Mouse (Mus musculus): ENCODE results near the gene Thsd4. TPM values are rescaled to one million over a fixed set of nuclear protein-coding genes. Genes with fewer than 3 reads are reported as not detected.
"Not testable (repeated sequence)": the region's sequence is repeated elsewhere in the genome, so short reads cannot be mapped to it uniquely, and the experiment has no call there.

Gene Thsd4
- polyA plus RNA-seq, 1 experiment from 2014 or later = 4.3 TPM

DNA sequence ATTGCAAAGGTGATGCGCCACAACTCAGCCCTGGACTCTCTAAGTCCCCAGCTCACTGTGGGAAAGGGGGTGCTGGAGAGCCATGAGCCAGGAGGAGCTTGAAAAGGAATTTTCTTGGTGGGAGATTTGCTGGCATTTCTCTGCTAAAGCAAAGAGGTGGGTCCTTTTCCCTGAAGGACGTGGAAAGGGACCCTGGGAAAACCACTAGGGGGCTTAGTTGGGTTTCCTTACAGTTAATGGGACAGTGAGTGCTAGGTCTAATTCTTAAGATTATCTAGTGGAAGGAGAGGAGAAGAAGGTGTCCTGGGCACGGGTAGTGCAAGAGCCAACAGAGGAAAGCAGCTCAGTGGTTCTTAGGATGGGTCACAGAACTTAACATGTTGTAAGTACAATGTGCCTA is 238.3 kb downstream of the Thsd4 start:
- Histone ChIP-seq H3K4me3 (ENCODE audit: low read depth, low read length) (no peak overlapping the region), H3K9me3 (replicated peaks; ENCODE audit: control insufficient read depth, low read length, poor library complexity, severe bottlenecking) (no peaks in the 10 kb centered on the region), H3K36me3 (ENCODE audit: control insufficient read depth, insufficient read depth, low read length) (no peaks in the 10 kb centered on the region), H3K27me3 (ENCODE audit: control insufficient read depth, insufficient read depth, low read depth, low read length) (peaks cover 3% of the 10 kb centered on the region; the same call in 1 of the 2 replicates), H3K4me1 (ENCODE audit: control insufficient read depth, insufficient read depth, low read length) (peaks cover 7% of the 10 kb centered on the region; the same call in 1 of the 2 replicates), H3K4me2 (ENCODE audit: low read length) (no peak overlapping the region), H3K27ac (ENCODE audit: low read length) (no peak overlapping the region), H3K9ac (ENCODE audit: low read depth, low read length) (no peak overlapping the region)
- WGBS = 62% methylated on average over 3 of the region's 3 CpGs
- ATAC-seq = no peak

DNA sequence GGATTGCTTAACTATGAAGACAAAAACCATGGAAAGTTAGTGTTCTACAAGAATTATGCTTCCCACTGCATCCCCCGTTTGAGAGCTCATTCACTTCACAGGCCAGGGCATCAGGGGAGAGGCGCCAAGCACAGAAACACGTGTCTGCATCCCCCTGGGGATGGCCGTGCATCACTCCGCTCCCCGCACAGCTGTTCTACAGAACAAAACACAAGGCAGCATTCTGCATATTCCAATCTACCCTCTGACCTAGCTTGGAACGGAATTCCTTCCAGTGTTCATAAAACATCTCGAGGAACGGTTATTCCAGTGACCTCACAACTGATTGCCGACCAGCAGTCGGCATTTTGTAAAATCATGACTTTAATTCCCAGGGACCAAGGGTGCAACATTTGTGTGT is 240.6 kb downstream of the Thsd4 start:
- no peaks in the 10 kb centered on the region for H3K9me3 ChIP-seq (replicated peaks; ENCODE audit: control insufficient read depth, low read length, poor library complexity, severe bottlenecking)
- no peak overlapping the region for H3K27ac ChIP-seq (ENCODE audit: low read length)
- no peak overlapping the region for H3K4me3 ChIP-seq (ENCODE audit: low read depth, low read length)
- ATAC-seq = no peak
- 43% methylated on average over 11 of the region's 11 CpGs for WGBS
- H3K27me3 ChIP-seq (ENCODE audit: control insufficient read depth, insufficient read depth, low read depth, low read length) = peaks cover 3% of the 10 kb centered on the region; the same call in 1 of the 2 replicates
- H3K9ac ChIP-seq (ENCODE audit: low read depth, low read length) = no peak overlapping the region
- H3K36me3 ChIP-seq (ENCODE audit: control insufficient read depth, insufficient read depth, low read length) = no peaks in the 10 kb centered on the region
- no peak overlapping the region for H3K4me2 ChIP-seq (ENCODE audit: low read length)
- H3K4me1 ChIP-seq (ENCODE audit: control insufficient read depth, insufficient read depth, low read length) = peaks cover 7% of the 10 kb centered on the region; the same call in 1 of the 2 replicates

DNA sequence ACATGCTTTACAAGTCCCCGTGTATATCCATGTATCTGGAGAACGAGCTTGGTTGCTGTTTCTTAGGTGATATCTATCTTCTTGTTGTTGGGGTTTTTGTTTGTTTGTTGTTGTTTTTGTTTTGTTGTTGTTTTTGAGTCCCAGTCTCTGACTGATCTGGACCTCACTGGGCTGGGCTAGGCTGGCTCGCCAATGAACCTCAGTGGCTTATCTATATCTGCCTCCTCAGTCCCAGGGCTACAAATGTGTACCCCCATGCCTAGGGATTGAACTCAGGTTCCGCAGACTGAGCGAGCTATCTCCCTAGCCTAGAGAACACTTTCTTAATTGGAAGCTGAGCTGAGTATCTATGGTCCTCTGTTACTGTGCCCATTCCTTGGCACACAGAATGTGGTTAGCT is 241.1 kb downstream of the Thsd4 start:
- H3K4me3 ChIP-seq (ENCODE audit: low read depth, low read length) = no peak overlapping the region
- no peak overlapping the region for H3K27ac ChIP-seq (ENCODE audit: low read length)
- H3K4me1 ChIP-seq (ENCODE audit: control insufficient read depth, insufficient read depth, low read length) = peaks cover 7% of the 10 kb centered on the region; the same call in 1 of the 2 replicates
- WGBS = 94% methylated on average over 5 of the region's 5 CpGs
- no peaks in the 10 kb centered on the region for H3K9me3 ChIP-seq (replicated peaks; ENCODE audit: control insufficient read depth, low read length, poor library complexity, severe bottlenecking)
- no peak for ATAC-seq
- no peak overlapping the region for H3K4me2 ChIP-seq (ENCODE audit: low read length)
- peaks cover 3% of the 10 kb centered on the region; the same call in 1 of the 2 replicates for H3K27me3 ChIP-seq (ENCODE audit: control insufficient read depth, insufficient read depth, low read depth, low read length)
- no peak overlapping the region for H3K9ac ChIP-seq (ENCODE audit: low read depth, low read length)
- no peaks in the 10 kb centered on the region for H3K36me3 ChIP-seq (ENCODE audit: control insufficient read depth, insufficient read depth, low read length)

DNA sequence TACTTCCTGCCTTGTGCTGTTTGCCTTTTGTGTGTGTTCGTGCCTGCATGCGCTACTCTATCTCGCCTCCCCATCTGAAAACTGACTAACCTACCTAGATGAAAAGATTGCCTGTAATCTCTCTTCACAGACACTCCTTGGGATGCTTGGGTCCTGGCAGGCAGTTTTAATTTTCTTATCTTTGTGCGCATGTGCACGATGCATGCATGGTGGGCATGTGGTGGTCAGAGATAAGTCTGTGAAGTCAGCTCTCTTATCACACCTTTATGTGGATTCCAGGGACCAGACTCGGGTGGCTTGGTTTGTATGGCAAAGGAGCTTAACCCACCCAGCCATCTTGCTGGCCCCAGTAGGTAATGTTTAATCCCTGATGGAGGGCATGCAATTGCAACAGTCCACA is 242.3 kb downstream of the Thsd4 start:
- no peaks in the 10 kb centered on the region for H3K9me3 ChIP-seq (replicated peaks; ENCODE audit: control insufficient read depth, low read length, poor library complexity, severe bottlenecking)
- no peak overlapping the region for H3K27ac ChIP-seq (ENCODE audit: low read length)
- WGBS = 78% methylated on average over 6 of the region's 6 CpGs
- H3K9ac ChIP-seq (ENCODE audit: low read depth, low read length) = no peak overlapping the region
- peaks cover 8% of the 10 kb centered on the region for H3K4me1 ChIP-seq (ENCODE audit: control insufficient read depth, insufficient read depth, low read length)
- no peak overlapping the region for H3K4me3 ChIP-seq (ENCODE audit: low read depth, low read length)
- H3K36me3 ChIP-seq (ENCODE audit: control insufficient read depth, insufficient read depth, low read length) = no peaks in the 10 kb centered on the region
- H3K27me3 ChIP-seq (ENCODE audit: control insufficient read depth, insufficient read depth, low read depth, low read length) = peaks cover 3% of the 10 kb centered on the region; the same call in 1 of the 2 replicates
- no peak overlapping the region for H3K4me2 ChIP-seq (ENCODE audit: low read length)
- ATAC-seq = no peak

DNA sequence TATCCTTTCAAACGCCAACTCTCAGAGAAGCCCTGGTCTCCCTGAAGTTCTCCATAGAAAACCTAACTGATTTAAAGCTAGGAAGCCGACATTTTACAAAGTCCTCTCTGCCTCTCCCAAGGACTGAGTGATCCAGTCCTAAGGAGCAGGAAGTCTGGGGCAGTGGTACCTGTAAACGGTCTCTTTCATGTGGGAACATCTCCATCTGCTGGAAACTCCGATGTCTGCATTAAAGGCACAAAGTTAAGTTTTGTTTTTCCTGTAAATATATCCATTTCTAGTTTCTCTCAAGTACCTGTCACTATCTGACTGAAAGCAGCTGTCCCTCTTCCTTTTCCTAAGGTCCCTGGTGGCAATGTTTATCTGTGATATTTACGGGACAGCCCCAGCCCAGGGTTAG is 245.5 kb downstream of the Thsd4 start:
- Histone ChIP-seq H3K4me3 (ENCODE audit: low read depth, low read length) (no peak overlapping the region), H3K4me1 (ENCODE audit: control insufficient read depth, insufficient read depth, low read length) (peaks cover 6% of the 10 kb centered on the region), H3K9ac (ENCODE audit: low read depth, low read length) (no peak overlapping the region), H3K27ac (ENCODE audit: low read length) (no peak overlapping the region), H3K36me3 (ENCODE audit: control insufficient read depth, insufficient read depth, low read length) (no peaks in the 10 kb centered on the region), H3K27me3 (ENCODE audit: control insufficient read depth, insufficient read depth, low read depth, low read length) (peaks cover 3% of the 10 kb centered on the region; the same call in 1 of the 2 replicates), H3K4me2 (ENCODE audit: low read length) (no peak overlapping the region), H3K9me3 (replicated peaks; ENCODE audit: control insufficient read depth, low read length, poor library complexity, severe bottlenecking) (no peaks in the 10 kb centered on the region)
- ATAC-seq = no peak
- WGBS = 18% methylated on average over 5 of the region's 5 CpGs

DNA sequence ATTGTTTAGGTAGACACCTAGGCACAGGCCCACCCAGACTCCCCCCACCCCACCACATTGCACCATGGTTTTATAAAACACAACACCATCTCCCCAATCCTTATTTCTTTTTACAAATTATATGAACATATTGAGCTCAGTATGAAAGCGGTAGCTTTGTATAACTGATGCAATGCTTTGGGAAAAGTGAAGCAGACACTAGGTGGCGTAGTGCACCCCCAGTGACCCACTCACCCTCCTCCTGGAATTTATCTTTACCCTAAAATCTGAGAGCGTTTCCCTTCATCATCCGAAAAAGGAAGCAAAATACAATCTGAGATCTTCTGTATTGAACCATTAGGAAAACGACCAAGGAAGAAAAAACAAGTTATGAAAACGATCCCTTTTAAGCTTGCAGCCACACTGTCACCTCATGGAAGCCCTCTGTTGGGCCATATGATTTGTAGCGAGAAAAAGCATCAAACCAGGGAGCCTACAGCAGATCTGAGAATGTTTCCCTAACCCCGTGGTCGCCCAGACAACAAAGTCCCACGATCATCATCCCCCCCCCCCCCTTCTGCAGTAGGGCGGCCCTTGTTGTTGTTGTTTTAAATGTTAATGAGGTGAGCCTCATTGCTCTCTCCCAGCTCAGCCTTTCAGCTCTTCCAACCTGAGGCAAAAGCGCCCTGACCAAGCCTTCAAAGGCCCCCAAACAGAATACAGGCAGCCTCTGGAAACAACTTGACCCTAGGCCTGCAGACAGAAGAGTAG is 246.3 kb downstream of the Thsd4 start:
- no peak overlapping the region for H3K4me2 ChIP-seq (ENCODE audit: low read length)
- peaks cover 4% of the 10 kb centered on the region; the same call in 1 of the 2 replicates for H3K4me1 ChIP-seq (ENCODE audit: control insufficient read depth, insufficient read depth, low read length)
- H3K4me3 ChIP-seq (ENCODE audit: low read depth, low read length) = no peak overlapping the region
- no peak overlapping the region for H3K27ac ChIP-seq (ENCODE audit: low read length)
- ATAC-seq = no peak
- H3K9ac ChIP-seq (ENCODE audit: low read depth, low read length) = no peak overlapping the region
- no peaks in the 10 kb centered on the region for H3K9me3 ChIP-seq (replicated peaks; ENCODE audit: control insufficient read depth, low read length, poor library complexity, severe bottlenecking)
- H3K36me3 ChIP-seq (ENCODE audit: control insufficient read depth, insufficient read depth, low read length) = no peaks in the 10 kb centered on the region
- peaks cover 3% of the 10 kb centered on the region; the same call in 1 of the 2 replicates for H3K27me3 ChIP-seq (ENCODE audit: control insufficient read depth, insufficient read depth, low read depth, low read length)
- WGBS = 7% methylated on average over 12 of the region's 12 CpGs

DNA sequence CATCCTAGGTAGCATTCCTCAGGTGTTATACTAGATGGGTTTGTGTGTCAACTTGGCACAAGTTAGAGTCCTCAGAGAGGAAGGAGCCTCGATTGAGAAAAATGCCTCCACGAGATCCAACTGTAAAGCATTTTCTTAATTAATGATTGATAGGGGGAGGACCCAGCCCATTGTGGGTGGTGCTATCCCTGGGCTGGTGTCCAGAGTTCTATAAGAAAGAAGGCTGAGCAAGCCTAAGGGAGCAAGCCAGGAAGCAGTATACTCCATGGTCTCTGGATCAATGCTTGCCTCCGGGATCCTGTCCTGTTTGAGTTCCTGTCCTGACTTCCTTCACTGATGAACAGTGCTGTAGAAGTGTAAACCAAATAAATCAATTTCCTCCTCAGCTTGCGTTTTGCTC is 247.3 kb downstream of the Thsd4 start:
- Histone ChIP-seq H3K4me1 (ENCODE audit: control insufficient read depth, insufficient read depth, low read length) (peaks cover 4% of the 10 kb centered on the region; the same call in 1 of the 2 replicates), H3K36me3 (ENCODE audit: control insufficient read depth, insufficient read depth, low read length) (no peaks in the 10 kb centered on the region), H3K4me2 (ENCODE audit: low read length) (no peak overlapping the region), H3K27me3 (ENCODE audit: control insufficient read depth, insufficient read depth, low read depth, low read length) (peaks cover 3% of the 10 kb centered on the region; the same call in 1 of the 2 replicates), H3K9ac (ENCODE audit: low read depth, low read length) (no peak overlapping the region), H3K9me3 (replicated peaks; ENCODE audit: control insufficient read depth, low read length, poor library complexity, severe bottlenecking) (no peaks in the 10 kb centered on the region), H3K4me3 (ENCODE audit: low read depth, low read length) (no peak overlapping the region), H3K27ac (ENCODE audit: low read length) (no peak overlapping the region)
- 84% methylated on average over 4 of the region's 4 CpGs for WGBS
- ATAC-seq = no peak

DNA sequence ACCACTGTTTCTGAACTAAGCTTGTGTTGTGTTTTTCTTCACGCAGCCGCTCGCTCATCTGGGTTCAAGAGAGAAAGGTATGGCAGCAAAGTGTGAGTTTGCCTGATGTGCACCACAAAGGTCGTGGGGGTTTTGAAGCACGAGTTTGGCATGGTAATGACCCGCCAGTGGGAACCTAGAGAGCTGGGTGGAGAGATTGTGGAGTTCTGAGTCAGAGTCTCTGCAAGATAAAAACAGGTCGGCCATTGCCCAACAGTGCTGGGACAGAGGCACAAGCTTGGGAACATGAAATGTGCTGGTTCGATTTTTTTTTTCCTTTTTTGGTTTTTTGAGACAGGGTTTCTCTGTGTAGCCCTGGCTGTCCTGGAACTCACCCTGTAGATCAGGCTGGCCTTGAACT is 249.5 kb downstream of the Thsd4 start:
- not testable (repeated sequence) for H3K27me3 ChIP-seq (ENCODE audit: control insufficient read depth, insufficient read depth, low read depth, low read length); H3K4me2 ChIP-seq (ENCODE audit: low read length); H3K27ac ChIP-seq (ENCODE audit: low read length); ATAC-seq; H3K9me3 ChIP-seq (replicated peaks; ENCODE audit: control insufficient read depth, low read length, poor library complexity, severe bottlenecking); H3K9ac ChIP-seq (ENCODE audit: low read depth, low read length); H3K4me1 ChIP-seq (ENCODE audit: control insufficient read depth, insufficient read depth, low read length); H3K4me3 ChIP-seq (ENCODE audit: low read depth, low read length); H3K36me3 ChIP-seq (ENCODE audit: control insufficient read depth, insufficient read depth, low read length)
- 93% methylated on average over 8 of the region's 8 CpGs for WGBS

DNA sequence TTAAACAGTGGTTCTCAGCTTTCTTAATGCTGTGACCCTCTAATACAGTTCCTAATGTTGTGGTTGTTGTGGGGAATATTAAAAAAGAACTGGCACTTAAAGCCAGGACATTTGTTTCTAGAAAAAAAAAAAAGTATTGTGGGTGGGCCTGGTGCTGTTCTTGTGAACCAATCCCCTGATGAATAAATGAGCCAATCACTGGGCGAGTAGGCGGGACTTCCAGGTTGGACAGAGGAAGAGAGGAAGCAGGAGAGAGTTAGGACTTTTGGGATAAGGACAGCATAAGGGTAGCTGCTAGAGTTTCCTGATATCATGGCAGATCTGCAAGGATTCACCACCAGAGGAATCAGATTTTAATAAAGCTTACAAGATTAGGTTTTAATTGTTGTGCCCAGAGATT is 249.9 kb downstream of the Thsd4 start:
- no peaks in the 10 kb centered on the region for H3K9me3 ChIP-seq (replicated peaks; ENCODE audit: control insufficient read depth, low read length, poor library complexity, severe bottlenecking)
- H3K27ac ChIP-seq (ENCODE audit: low read length) = no peak overlapping the region
- H3K4me1 ChIP-seq (ENCODE audit: control insufficient read depth, insufficient read depth, low read length) = peaks cover 10% of the 10 kb centered on the region
- WGBS = 77% methylated on average over 2 of the region's 2 CpGs
- H3K4me3 ChIP-seq (ENCODE audit: low read depth, low read length) = no peak overlapping the region
- no peak overlapping the region for H3K4me2 ChIP-seq (ENCODE audit: low read length)
- no peaks in the 10 kb centered on the region for H3K27me3 ChIP-seq (ENCODE audit: control insufficient read depth, insufficient read depth, low read depth, low read length)
- H3K36me3 ChIP-seq (ENCODE audit: control insufficient read depth, insufficient read depth, low read length) = no peaks in the 10 kb centered on the region
- no peak for ATAC-seq
- no peak overlapping the region for H3K9ac ChIP-seq (ENCODE audit: low read depth, low read length)
